In the genomic region with DNA sequence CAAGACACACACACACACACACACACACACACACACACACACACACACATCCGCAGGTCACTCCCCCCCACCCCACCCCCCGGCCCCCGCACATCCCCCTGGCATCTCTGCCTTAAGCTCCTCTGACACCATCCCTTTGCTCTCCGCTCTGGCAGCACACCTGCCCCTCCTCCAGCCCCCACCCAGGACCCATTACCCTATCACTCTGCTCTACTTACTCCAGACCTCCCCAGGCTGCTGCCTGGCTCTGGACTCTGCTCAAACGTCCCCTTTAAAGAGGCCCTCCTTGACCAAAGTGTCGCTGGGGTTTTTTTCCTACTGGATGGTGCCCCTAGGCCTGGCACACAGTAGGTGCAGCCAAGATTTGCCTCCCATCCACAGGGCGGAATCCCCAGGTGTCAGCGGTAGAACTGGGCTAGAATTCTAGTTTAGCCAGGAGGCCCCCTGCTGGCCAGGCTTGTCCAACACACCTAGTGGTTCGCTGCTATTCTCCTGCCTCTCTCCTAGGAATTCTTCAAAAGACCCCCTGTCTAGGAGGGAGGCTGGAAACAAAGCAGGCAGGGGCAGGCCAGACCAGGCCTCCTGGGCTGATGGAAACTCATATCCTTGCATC, we compare ENCODE assay signal across 10 mouse cellular contexts. TPM values are rescaled to one million over a fixed set of nuclear protein-coding genes. Genes with fewer than 3 reads are reported as not detected.
DNase-seq lines count a peak whose midpoint lies in the region; ATAC-seq and TF ChIP-seq lines count a peak whose summit lies in the region.
"Had no signal": no experiment of that assay in that cellular context is flagged by ENCODE, and none has a peak within 500 bp of the region (broad histone marks: within the 10 kb centered on the region; RNA-seq: fewer than 3 reads in every experiment).

No protein-coding gene starts in this region.

- H3K4me2 ChIP-seq in neural tube, embryonic 15.5 days: no peak overlapping the region
- no peak overlapping the region for H3K4me2 ChIP-seq in midbrain, embryonic 12.5 days (replicated peaks)
- 0 out of 2 replicates have a peak overlapping the region, but pooled peaks have one; percentile 19 for H3K4me2 ChIP-seq in stomach, embryonic 15.5 days
- H3K4me2 ChIP-seq: embryonic facial prominence, embryonic 13.5 days had no signal

- no peaks in the 10 kb centered on the region for H3K27me3 ChIP-seq in neural tube, embryonic 15.5 days (replicated peaks)
- peaks cover 10% of the 10 kb centered on the region for H3K27me3 ChIP-seq in forebrain, embryonic 10.5 days (ENCODE audit: poor library complexity, severe bottlenecking)
- H3K27me3 ChIP-seq in midbrain, embryonic 12.5 days: peaks cover 15% of the 10 kb centered on the region; the same call in 1 of the 2 replicates
- no peaks in the 10 kb centered on the region for H3K27me3 ChIP-seq in stomach, embryonic 15.5 days (replicated peaks)

- H3K36me3 ChIP-seq in neural tube, embryonic 15.5 days: no peaks in the 10 kb centered on the region
- H3K36me3 ChIP-seq in forebrain, embryonic 10.5 days (replicated peaks): no peaks in the 10 kb centered on the region
- no peaks in the 10 kb centered on the region for H3K36me3 ChIP-seq in midbrain, embryonic 12.5 days
- no peaks in the 10 kb centered on the region for H3K36me3 ChIP-seq in stomach, embryonic 15.5 days
- H3K36me3 ChIP-seq: embryonic facial prominence, embryonic 13.5 days had no signal

- DNase-seq in neural tube, embryonic 10.5 days (ENCODE audit: extremely low spot score, low spot score): peak; percentile 84
- peak; percentile 77 for DNase-seq in forebrain, embryonic 10.5 days (ENCODE audit: extremely low spot score, low spot score)
- peak; percentile 84 to 86 for DNase-seq in heart, postnatal 14 days
- DNase-seq in layer of hippocampus, postnatal 25 days (ENCODE audit: extremely low spot score in 1 of 2, low spot score in 1 of 2): peak; percentile 66 to 84

- peaks cover 4% of the 10 kb centered on the region; the same call in 1 of the 2 replicates for H3K4me1 ChIP-seq in neural tube, embryonic 15.5 days
- peaks cover 4% of the 10 kb centered on the region for H3K4me1 ChIP-seq in bone marrow, adult 2 months (ENCODE audit: control insufficient read depth, insufficient read depth, low read length)
- peaks cover 58% of the 10 kb centered on the region for H3K4me1 ChIP-seq in forebrain, embryonic 10.5 days
- no peaks in the 10 kb centered on the region for H3K4me1 ChIP-seq in midbrain, embryonic 12.5 days
- H3K4me1 ChIP-seq in stomach, embryonic 15.5 days: peaks cover 22% of the 10 kb centered on the region

- WGBS in neural tube, embryonic 15.5 days: 19% methylated on average over 9 of the region's 9 CpGs
- 22% methylated on average over 9 of the region's 9 CpGs for WGBS in bone marrow, adult 2 months
- WGBS in forebrain, embryonic 10.5 days: 26% methylated on average over 9 of the region's 9 CpGs
- 22% methylated on average over 8 of the region's 9 CpGs for WGBS in midbrain, embryonic 12.5 days
- 16% methylated on average over 9 of the region's 9 CpGs for WGBS in stomach, embryonic 15.5 days

- no peak overlapping the region for H3K4me3 ChIP-seq in neural tube, embryonic 15.5 days (replicated peaks)
- H3K4me3 ChIP-seq in bone marrow, adult 2 months (replicated peaks; ENCODE audit: control insufficient read depth, low read depth, low read length): no peak overlapping the region
- H3K4me3 ChIP-seq in forebrain, embryonic 10.5 days: no peak overlapping the region
- no peak overlapping the region for H3K4me3 ChIP-seq in midbrain, embryonic 12.5 days
- H3K4me3 ChIP-seq in stomach, embryonic 15.5 days (replicated peaks): no peak overlapping the region
- H3K4me3 ChIP-seq: embryonic facial prominence, embryonic 13.5 days; myocyte had no signal

- H3K9me3 ChIP-seq in neural tube, embryonic 15.5 days (replicated peaks): no peaks in the 10 kb centered on the region
- H3K9me3 ChIP-seq in forebrain, embryonic 10.5 days: no peaks in the 10 kb centered on the region
- no peaks in the 10 kb centered on the region for H3K9me3 ChIP-seq in midbrain, embryonic 12.5 days
- H3K9me3 ChIP-seq in stomach, embryonic 15.5 days: no peaks in the 10 kb centered on the region
- H3K9me3 ChIP-seq: embryonic facial prominence, embryonic 13.5 days had no signal

- no peak overlapping the region for H3K9ac ChIP-seq in neural tube, embryonic 15.5 days (replicated peaks)
- no peak overlapping the region for H3K9ac ChIP-seq in midbrain, embryonic 12.5 days (replicated peaks)
- no peak overlapping the region for H3K9ac ChIP-seq in stomach, embryonic 15.5 days
- H3K9ac ChIP-seq: embryonic facial prominence, embryonic 13.5 days had no signal

- H3K27ac ChIP-seq in neural tube, embryonic 15.5 days (replicated peaks): no peak overlapping the region
- no peak overlapping the region for H3K27ac ChIP-seq in bone marrow, adult 2 months (ENCODE audit: control insufficient read depth, insufficient read depth, low read depth, low read length, poor library complexity)
- H3K27ac ChIP-seq in forebrain, embryonic 10.5 days: peak overlapping the region; percentile 63
- H3K27ac ChIP-seq in midbrain, embryonic 12.5 days (replicated peaks): no peak overlapping the region
- no peak overlapping the region for H3K27ac ChIP-seq in stomach, embryonic 15.5 days

- peak; percentile 72 for TF ChIP-seq CTCF in bone marrow, adult 2 months (IDR thresholded peaks at IDR 0.05; ENCODE audit: control insufficient read depth, insufficient read depth, low read length)

- no peak for ATAC-seq in neural tube, embryonic 15.5 days (ENCODE audit: low FRiP score)
- peak; percentile 24; the same call in 1 of the 2 replicates for ATAC-seq in midbrain, embryonic 12.5 days (ENCODE audit: low FRiP score, low read depth)
- no peak for ATAC-seq in stomach, embryonic 15.5 days (ENCODE audit: insufficient read depth, low FRiP score, low read depth)

- intact Hi-C loops in heart, postnatal 14 days (cut with DNase I): loop anchor here (1.0 to 2.0 kb wide), 3 partner anchors 12 to 161 kb away; a partner anchor contains a TSS

- no peak for TF ChIP-seq POLR2A in bone marrow, adult 2 months (IDR thresholded peaks at IDR 0.05; ENCODE audit: borderline replicate concordance, control insufficient read depth, low read depth, low read length)

RNA-seq across cellular contexts. Expression of a gene that starts 12.9 kb away (rescaled TPM):
- polyA plus RNA-seq in neural tube, embryonic 15.5 days (2015; fragmentation: Nextera tagmentation; extraction: Ambion mirVana): 8.8 and 9.8 TPM in 2 replicates
- polyA plus RNA-seq in bone marrow, adult 2 months (2011; ENCODE audit: insufficient read depth, insufficient read length, low replicate concordance, missing spikeins): 13.7 and 23.8 TPM in 2 replicates
- polyA plus RNA-seq in forebrain, embryonic 10.5 days (2016; fragmentation: Nextera tagmentation; extraction: Ambion mirVana): 23.9 and 28.0 TPM in 2 replicates
- 100 to 1,000 TPM; 113 to 133 TPM for total RNA-seq in heart, postnatal 14 days (2021)
- total RNA-seq in layer of hippocampus, postnatal 25 days (2021): 10 to 100 TPM; 17.8 to 24.5 TPM
- 15.1 and 15.9 TPM in 2 replicates for polyA plus RNA-seq in midbrain, embryonic 12.5 days (2016; fragmentation: Nextera tagmentation; extraction: Ambion mirVana)
- polyA plus RNA-seq in stomach, embryonic 15.5 days (2015; fragmentation: Nextera tagmentation; extraction: Ambion mirVana): 31.3 and 37.7 TPM in 2 replicates
